Mouse (Mus musculus) left cerebral cortex, postnatal 36 days (tissue): ENCODE data around the gene Cops6. TPM values are rescaled to one million over a fixed set of nuclear protein-coding genes. Genes with fewer than 3 reads are reported as not detected.

Experiments used
- DNase-seq, 2 experiments: peaks; one replicate each; pipeline ENCODE4 v3.0.0; 2021 to 2022; ENCODE audit warnings: low spot score in 2 of 2, mixed read lengths in 1 of 2
- intact Hi-C: fragments of 180-260 bp; cut with DNase I; formaldehyde crosslinking; loops from one replicate; pipeline ENCODE4 v1.15.1; 2025
- total RNA-seq, 2 experiments: library from RNA; stranded (reverse); gene quantifications; 2 replicates each; pipeline ENCODE4 v1.2.3; 2021

The Cops6 gene
- 100 to 1,000 TPM; 122 to 137 TPM for total RNA-seq

GRCm38 (mm10) chr5:138160842-138161665 is at the start of gene Cops6:
Cops6 (plus strand) TSS chr5:138161071.
- intact Hi-C loops = loop anchor here (1.0 kb wide), 2 partner anchors 10 to 374 kb away; partner anchors contain the start of genes Mepce and Zcwpw1
- peak; percentile 96 to 97 for DNase-seq

GRCm38 (mm10) chr5:138116255-138117198 is 44.3 kb upstream of the Cops6 start, which contains the start of gene Zscan21:
Zscan21 (plus strand) TSS chr5:138116903.
- intact Hi-C loops = loop anchor here (2.0 to 10.0 kb wide), 3 partner anchors 32 to 322 kb away; partner anchors contain the start of genes Zfp113 and Zkscan1
- DNase-seq = peak; percentile 87 to 90

- no peak for DNase-seq
- intact Hi-C loops = loop anchor here (2.0 to 10.0 kb wide), 3 partner anchors 33 to 323 kb away; partner anchors contain the start of genes Zfp113 and Zkscan1
These were observed 43.5 kb upstream of the Cops6 start for GRCm38 (mm10) chr5:138117199-138118015.

- intact Hi-C loops = loop anchor here (10.0 kb wide), 1 partner anchor 323 kb away; no protein-coding TSS in a partner anchor
- DNase-seq = no peak
These were observed 42.8 kb upstream of the Cops6 start for GRCm38 (mm10) chr5:138118041-138118440.

GRCm38 (mm10) chr5:138132425-138133064 is 28.3 kb upstream of the Cops6 start:
- no peak for DNase-seq
- intact Hi-C loops = no loop called here

- no peak for DNase-seq
- intact Hi-C loops = no loop called here
These were observed 23.6 kb upstream of the Cops6 start for GRCm38 (mm10) chr5:138137257-138137656.

GRCm38 (mm10) chr5:138137935-138138549 is 22.8 kb upstream of the Cops6 start:
- no peak for DNase-seq
- intact Hi-C loops = no loop called here

GRCm38 (mm10) chr5:138138585-138138984 is 22.3 kb upstream of the Cops6 start:
- DNase-seq = no peak
- intact Hi-C loops = no loop called here

- intact Hi-C loops = loop anchor here (2.0 kb wide), 1 partner anchor 38 kb away; the partner anchor contains the start of gene Zscan21
- DNase-seq = no peak
These were observed 6.5 kb upstream of the Cops6 start for GRCm38 (mm10) chr5:138154390-138154789.

- DNase-seq = peak; percentile 89 to 90
- intact Hi-C loops = loop anchor here (1.0 to 5.0 kb wide), 3 partner anchors 39 to 268 kb away; partner anchors contain the start of gene Zscan21
These were observed 5.4 kb upstream of the Cops6 start, which contains the start of gene Zfp113 for GRCm38 (mm10) chr5:138155443-138155976. Zfp113 (minus strand) TSS chr5:138155744.

- intact Hi-C loops = no loop called here
- DNase-seq = no peak
These were observed 578 bp upstream of the Cops6 start for GRCm38 (mm10) chr5:138160224-138160762.

GRCm38 (mm10) chr5:138163046-138163445 is 2.2 kb downstream of the Cops6 start:
- no peak for DNase-seq
- intact Hi-C loops = no loop called here

GRCm38 (mm10) chr5:138163610-138164009 is 2.7 kb downstream of the Cops6 start:
- DNase-seq = no peak
- intact Hi-C loops = no loop called here

- intact Hi-C loops = no loop called here
- DNase-seq = no peak
These were observed 4.7 kb downstream of the Cops6 start for GRCm38 (mm10) chr5:138165594-138165993.

- intact Hi-C loops = loop anchor here (1.0 kb wide), 1 partner anchor 10 kb away; the partner anchor contains the start of gene Cops6
- DNase-seq = peak; percentile 95
These were observed 10.2 kb downstream of the Cops6 start for GRCm38 (mm10) chr5:138170936-138171561.

- peak; percentile 94 to 97 for DNase-seq
- intact Hi-C loops = loop anchor here (1.0 to 2.0 kb wide), 2 partner anchors 11 to 15 kb away; partner anchors contain the start of genes Cnpy4, Cops6 and Taf6
These were observed 11.0 kb downstream of the Cops6 start, which contains the start of the genes Ap4m1 and Mcm7 for GRCm38 (mm10) chr5:138171695-138172491. Ap4m1 (plus strand) TSS chr5:138172002. Mcm7 (minus strand) TSS chr5:138172422.
